Mouse (Mus musculus): ENCODE data around the gene Bach2.

Bach2 gene

GRCm38 (mm10) chr4:32225191-32225590 is 13.4 kb upstream of the Bach2 start:
- no peak for DNase-seq (ENCODE audit: low spot score in 2 of 2)

GRCm38 (mm10) chr4:32227970-32228557 is 10.5 kb upstream of the Bach2 start:
- no peak for DNase-seq (ENCODE audit: low spot score in 2 of 2)

- no peak for DNase-seq (ENCODE audit: low spot score in 2 of 2)
These were observed 9.3 kb upstream of the Bach2 start for GRCm38 (mm10) chr4:32229266-32229665.

GRCm38 (mm10) chr4:32231258-32232055 is 7.1 kb upstream of the Bach2 start:
- DNase-seq (ENCODE audit: low spot score in 2 of 2), result no peak

GRCm38 (mm10) chr4:32235920-32236705 is 2.5 kb upstream of the Bach2 start:
- no peak for DNase-seq (ENCODE audit: low spot score in 2 of 2)

- peak; percentile 72 to 74 for DNase-seq (ENCODE audit: low spot score in 2 of 2)
These were observed 531 bp downstream of the Bach2 start for GRCm38 (mm10) chr4:32238921-32239748.

- DNase-seq (ENCODE audit: low spot score in 2 of 2), result peak; percentile 83 to 86
These were observed 1.1 kb downstream of the Bach2 start for GRCm38 (mm10) chr4:32239749-32240131.

GRCm38 (mm10) chr4:32240457-32241030 is 1.9 kb downstream of the Bach2 start:
- no peak for DNase-seq (ENCODE audit: low spot score in 2 of 2)

- peak in 1 of 2 experiments; percentile 47 for DNase-seq (ENCODE audit: low spot score in 2 of 2)
These were observed 2.9 kb downstream of the Bach2 start for GRCm38 (mm10) chr4:32241351-32241980.

GRCm38 (mm10) chr4:32242122-32242615 is 3.6 kb downstream of the Bach2 start:
- no peak for DNase-seq (ENCODE audit: low spot score in 2 of 2)

GRCm38 (mm10) chr4:32243458-32243857 is 4.9 kb downstream of the Bach2 start:
- DNase-seq (ENCODE audit: low spot score in 2 of 2), result no peak

GRCm38 (mm10) chr4:32244092-32244745 is 5.6 kb downstream of the Bach2 start:
- DNase-seq (ENCODE audit: low spot score in 2 of 2), result no peak

GRCm38 (mm10) chr4:32245586-32245985 is 7.0 kb downstream of the Bach2 start:
- no peak for DNase-seq (ENCODE audit: low spot score in 2 of 2)

GRCm38 (mm10) chr4:32246020-32246419 is 7.4 kb downstream of the Bach2 start:
- no peak for DNase-seq (ENCODE audit: low spot score in 2 of 2)

- no peak for DNase-seq (ENCODE audit: low spot score in 2 of 2)
These were observed 8.2 kb downstream of the Bach2 start for GRCm38 (mm10) chr4:32246801-32247200.

GRCm38 (mm10) chr4:32247463-32248113 is 9.0 kb downstream of the Bach2 start:
- DNase-seq (ENCODE audit: low spot score in 2 of 2), result no peak

GRCm38 (mm10) chr4:32248236-32248635 is 9.6 kb downstream of the Bach2 start:
- DNase-seq (ENCODE audit: low spot score in 2 of 2), result peak; percentile 65 to 83

- no peak for DNase-seq (ENCODE audit: low spot score in 2 of 2)
These were observed 10.4 kb downstream of the Bach2 start for GRCm38 (mm10) chr4:32248990-32249393.

GRCm38 (mm10) chr4:32249748-32250332 is 11.2 kb downstream of the Bach2 start:
- peak; percentile 52 to 58 for DNase-seq (ENCODE audit: low spot score in 2 of 2)
